Mouse (Mus musculus): Measurements from ENCODE around the gene Zdhhc18.

Zdhhc18 gene

DNA sequence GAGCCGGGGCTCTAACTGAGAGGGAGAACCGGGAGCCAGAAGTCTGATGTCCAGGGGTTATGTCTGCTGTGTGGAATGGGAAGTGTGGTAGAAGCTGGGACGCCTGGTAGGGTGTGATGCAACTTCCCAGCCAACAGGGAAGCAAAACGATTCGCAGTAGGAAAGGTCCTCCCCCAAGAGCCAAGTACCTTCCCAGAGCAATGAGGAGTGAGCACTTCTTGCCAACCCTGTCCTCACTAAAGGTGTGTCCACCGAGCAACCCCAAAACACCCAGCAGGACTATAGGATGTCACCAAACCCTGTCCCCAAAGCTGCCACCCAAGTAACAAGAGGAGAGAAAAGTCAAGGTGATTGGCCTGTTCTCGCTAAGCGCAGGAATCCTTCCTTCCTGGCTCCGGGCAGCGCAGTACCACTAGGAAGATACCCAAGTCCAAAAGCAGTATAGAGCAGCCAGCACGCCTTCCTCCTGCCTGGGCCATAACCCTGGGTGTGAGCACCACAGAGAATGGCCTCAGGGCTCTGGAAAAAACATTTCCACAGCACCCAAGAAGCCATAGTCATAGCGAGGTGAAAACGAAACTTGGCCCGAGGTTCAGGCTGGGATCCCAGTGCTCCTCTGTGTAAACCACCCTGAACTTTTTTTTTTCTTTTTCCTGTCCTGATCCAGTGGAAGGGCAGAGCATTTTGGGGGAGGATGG lies 18.7 kb downstream of the Zdhhc18 start:
- DNase-seq (ENCODE audit: low read depth, low spot score): no peak

DNA sequence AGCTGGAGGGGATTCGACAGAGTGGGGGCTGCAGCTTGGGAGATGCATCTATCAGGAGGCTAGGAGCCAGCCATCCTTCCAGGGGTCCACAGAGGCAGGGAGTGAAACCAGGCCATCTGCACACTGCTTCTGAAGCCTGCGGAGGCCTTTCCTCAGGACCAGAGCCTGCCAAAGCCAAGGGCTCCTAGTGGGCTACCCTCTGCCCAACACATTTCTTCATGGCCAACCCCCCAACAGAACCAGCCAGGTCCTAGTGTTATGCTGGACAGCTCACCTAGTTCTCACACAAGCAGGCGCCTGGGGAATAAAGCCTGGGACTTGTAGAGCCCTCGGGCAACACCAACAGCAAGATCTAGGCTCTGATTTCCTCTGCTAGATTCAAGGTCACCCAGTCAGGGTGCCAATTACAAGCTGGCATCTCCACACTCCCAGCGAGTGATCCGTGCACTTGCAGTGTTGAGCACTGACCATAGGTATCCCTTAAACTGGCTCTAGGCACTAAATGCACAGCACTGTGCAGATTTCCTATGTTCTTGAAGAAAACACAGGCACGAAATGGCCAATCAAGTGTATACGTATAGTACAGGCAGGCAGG lies 19.5 kb downstream of the Zdhhc18 start:
- peak; percentile 83 for DNase-seq (ENCODE audit: low read depth, low spot score)

DNA sequence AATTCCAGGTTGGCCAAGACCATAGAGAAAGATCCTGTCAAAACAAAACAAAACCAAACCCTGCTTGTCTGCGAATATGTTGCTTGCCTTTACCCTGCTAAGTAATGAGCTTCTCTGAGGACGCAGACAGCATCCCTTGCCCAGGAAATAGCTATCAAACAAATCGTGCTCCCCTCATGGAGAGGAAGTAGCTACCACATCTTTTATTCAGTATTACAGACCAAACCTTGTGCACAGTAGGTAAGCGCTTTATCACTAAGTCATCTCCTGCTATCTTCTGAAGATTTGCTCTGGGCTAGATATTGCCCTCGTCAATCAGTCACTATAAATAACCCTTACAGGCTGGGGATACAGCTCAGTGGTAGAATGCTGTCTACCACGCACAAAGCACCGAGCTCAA lies 20.8 kb downstream of the Zdhhc18 start:
- DNase-seq (ENCODE audit: low read depth, low spot score): no peak

DNA sequence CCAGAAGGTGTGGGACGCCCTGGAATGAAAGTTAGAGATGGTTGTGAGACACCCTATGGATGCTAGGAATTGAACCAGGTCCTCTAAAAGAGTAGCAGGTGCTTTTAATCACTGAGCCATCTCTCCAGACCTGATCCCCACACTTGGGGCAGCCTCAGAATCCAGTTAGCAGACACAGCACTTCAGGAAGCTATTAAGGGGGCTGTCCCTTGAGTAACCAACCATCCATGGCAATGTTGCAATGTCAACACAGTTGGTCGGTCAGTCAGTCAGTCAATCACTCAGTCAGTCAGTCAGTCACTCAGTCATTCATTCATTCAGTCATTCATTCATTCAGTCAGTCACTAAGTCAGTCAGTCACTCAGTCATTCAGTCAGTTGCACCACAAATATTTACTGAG lies 21.4 kb downstream of the Zdhhc18 start:
- no peak for DNase-seq (ENCODE audit: low read depth, low spot score)

DNA sequence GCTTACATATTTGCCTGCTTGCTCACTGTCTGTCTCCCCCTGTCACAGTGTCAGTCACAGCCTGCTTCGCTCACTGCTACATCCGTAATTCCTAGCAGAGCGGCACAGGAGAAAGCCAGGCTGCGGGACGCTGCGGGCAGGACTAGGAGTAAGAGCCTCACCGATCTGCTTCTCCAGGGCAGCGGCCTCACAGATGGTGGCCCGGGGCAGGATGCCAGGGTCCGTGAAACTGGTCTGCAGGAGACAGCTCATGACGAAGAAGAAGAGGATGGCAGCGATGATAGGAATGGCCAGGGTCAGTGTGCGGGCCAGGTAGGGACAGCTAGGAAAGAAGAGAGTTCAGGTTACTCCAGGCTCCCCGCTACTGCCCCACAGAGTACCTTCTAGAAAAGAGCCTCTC lies 22.9 kb downstream of the Zdhhc18 start:
- DNase-seq (ENCODE audit: low read depth, low spot score): peak; percentile 85

DNA sequence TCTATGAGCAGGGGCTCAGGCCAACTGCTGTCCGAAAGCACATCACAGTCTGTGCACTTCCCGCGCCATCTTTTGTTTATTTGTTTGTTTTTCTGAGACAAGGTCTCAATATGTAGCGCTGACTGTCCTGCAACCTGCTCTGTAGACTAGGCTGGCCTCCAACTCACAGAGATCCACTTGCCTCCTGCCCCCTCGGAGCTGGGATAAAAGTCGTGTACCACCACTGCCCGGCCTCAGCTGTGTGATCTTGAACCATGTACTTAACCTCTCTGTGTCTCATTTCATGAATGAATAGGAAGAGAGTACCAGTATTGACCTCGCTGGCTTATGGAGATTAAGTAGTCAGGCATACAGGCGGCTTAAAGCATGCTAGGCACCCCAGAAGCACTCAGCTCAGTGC lies 23.3 kb downstream of the Zdhhc18 start:
- no peak for DNase-seq (ENCODE audit: low read depth, low spot score)

DNA sequence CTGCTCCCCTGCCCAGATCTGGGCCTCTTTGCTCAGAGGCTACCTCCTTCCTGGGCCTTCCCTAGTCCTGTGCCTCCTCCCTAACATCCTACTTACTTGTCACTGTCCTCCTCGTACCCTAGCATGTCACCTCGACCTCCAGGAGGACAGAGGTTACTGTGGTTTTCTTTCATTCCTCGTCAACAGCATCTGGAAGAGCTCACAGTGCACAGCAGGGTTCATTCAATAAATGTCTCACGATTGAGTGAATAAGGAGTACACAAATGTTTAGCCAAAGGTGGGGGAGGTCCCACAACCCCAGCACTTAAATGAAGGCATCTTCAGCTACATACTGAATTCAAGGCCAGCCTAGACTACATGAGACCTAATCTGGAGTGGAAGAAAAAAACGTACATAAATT lies 23.7 kb downstream of the Zdhhc18 start:
- DNase-seq (ENCODE audit: low read depth, low spot score): no peak

DNA sequence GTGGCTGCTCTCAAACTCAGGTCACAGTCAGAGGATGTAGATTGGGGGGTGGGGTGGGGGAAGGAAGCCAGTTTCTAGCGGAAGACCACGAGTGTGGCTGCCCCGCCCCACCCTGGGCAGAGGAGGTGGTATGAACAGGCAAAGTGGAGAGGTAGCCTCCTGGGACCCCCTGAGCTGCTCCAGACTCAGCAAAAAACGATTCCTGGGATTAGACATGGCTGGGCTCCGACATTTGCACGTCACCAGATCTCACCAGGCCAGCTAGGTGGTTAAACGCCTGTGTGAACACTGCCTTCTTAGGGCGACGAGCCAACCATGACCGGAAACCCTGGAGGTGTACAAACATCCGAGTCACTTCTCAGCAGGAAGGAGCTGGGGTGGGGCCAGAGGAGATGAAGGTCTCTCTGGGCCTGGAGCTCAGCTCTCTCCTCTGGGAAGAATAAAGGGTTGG lies 24.3 kb downstream of the Zdhhc18 start:
- peak; percentile 20 for DNase-seq (ENCODE audit: low read depth, low spot score)

DNA sequence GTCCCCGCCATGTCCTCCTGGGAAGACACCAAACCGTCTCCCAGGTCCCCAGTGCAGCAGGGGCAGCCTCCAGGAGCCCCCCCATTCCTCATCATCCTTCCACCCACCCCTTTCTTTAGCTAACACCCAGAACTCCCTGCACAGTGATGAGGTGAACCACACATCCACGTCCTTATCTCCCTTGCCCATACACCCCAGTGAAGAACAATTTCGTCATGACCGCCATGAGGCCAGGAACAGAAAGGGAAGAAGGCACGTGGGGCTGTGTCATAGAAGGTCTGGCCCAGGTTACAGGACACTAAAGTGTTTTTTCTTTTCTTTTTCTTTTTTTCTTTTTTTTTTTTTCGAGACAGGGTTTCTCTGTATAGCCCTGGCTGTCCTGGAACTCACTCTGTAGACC lies 25.1 kb downstream of the Zdhhc18 start:
- DNase-seq (ENCODE audit: low read depth, low spot score): no peak

DNA sequence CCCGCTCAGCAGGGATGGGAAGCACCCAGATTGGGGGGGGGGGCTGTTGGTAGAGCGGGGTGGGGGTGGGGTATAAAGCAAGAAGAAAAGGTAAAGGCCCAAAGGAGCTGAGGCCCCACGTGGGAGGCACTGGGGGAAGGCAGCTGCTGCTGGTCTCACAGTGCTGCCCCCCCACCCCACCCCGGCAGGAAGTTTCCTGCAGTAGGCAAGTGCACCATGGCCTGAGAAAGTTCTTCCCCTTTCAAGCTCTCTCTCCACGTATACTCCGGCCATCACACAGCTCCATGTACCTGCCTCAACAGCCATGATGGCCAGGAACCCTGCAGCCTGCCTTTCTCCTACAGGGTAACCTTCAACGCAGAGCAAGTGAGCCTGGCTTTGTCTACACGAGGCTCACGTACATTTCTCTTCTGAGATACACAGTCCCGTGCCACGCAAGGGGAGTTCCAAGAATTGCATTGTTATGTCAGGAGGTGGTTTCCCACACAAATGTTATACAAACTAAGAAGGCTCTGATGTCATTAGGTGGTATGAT lies 27.7 kb downstream of the Zdhhc18 start:
- no peak for DNase-seq (ENCODE audit: low read depth, low spot score)

DNA sequence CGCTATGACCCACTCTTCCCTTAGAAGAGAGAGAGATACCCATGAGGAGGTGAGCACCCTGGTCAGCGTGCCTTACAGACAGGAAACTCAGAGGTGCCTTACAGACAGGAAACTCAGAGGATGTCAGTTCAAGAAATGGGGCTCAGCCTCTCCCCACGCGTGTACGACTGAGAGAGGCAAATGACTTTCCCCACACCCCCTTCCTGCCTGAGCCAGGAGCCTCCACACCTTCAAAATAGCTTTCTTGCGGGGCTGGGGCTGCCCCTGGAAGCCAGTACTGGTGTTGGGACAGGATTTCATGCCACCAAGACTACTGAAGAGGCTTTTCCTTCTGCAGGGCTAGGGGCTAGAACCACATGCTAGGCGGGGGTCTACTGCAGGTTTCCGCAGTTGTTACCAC lies 29.3 kb downstream of the Zdhhc18 start:
- no peak for DNase-seq (ENCODE audit: low read depth, low spot score)

DNA sequence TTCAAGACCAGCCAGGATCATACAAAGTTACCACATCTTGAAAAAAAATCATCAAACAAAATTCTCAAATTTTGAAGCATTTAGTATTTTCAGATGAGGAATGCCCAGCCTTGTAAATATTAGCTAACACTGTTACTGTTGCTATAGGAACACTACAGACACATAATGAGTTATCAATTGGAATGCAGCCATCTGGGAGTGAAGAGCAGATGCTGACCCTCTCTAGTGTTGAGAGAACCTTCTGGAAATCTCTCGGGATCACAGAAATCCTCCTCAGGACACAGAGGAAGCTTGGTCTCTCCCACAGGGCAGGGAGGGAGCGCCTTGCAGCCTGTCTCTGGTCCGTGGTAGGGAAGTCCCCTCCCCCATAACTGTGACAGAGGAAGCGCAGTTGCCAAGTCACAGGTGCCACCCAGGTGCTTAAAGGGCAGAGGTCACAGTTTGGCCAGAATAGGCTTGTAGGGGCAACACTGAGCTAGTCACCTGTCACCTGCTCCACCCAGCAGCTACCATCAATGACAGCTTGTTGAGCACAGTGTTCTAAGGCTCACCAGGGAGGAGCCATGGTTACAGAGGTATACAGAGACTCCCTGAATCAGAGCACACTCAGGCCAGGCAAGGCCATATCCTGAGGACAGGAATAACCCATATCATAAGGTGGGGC lies 30.3 kb downstream of the Zdhhc18 start:
- DNase-seq (ENCODE audit: low read depth, low spot score): no peak

DNA sequence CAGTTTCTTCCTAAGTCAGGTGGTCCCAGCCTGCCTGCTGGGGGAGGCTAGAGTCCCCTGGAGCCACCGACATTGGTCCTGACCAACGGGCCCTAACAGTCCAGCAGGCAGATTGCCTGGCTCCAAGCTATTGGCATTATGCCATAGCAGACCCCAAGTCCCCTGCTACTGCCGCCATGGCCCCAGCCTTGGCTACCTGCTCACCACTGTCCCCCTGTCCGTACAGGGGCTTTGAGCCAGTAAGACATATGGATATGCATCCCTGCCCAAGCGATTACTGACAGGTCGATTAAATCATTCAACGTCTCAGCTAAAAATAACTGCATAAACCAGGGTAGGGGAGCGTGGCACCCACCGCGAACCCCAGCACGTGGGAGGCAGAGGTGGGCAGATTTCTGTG lies 32.0 kb downstream of the Zdhhc18 start:
- no peak for DNase-seq (ENCODE audit: low read depth, low spot score)

DNA sequence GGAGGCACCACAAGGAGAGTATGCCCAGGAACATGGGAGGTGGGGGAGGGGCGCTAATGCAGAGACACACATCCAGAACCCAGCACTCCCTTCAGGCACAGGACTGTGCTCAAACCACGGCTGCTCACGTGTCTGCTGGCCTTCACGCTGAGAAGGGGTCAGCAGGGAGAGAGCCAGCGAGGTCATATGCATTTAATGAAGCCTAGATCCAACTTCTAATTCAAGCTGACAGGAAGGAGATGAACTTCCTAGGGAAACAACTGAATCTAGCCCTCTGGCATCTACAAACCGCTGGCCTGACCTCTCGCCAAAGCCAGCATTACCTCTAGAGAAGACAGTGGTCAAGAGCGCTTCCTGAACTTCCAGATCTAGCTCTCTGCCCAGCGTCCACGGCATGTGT lies 34.5 kb downstream of the Zdhhc18 start:
- no peak for DNase-seq (ENCODE audit: low read depth, low spot score)

DNA sequence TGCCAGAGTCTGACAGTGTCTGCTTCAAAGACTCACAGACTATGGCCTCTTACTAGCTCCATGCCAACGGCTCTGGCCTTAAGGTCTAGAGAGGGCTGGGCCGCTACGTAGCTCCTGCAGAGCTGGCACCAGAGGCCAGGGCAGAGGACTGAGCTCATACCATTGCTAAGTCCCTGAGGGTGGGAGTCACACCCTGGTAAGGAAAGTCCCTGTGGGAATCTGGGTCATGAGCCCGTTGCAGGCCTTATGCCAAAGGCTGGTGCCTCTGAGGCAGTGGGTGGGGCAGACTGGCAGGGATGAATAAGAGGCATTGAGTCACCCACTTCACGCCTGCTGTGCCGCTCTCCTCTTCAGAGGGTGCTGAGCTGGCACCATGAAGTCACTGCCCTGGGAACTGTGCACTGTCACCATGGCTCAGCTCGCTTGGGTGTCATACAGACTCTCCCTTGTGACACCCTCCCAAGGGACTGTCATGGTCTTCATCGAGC lies 35.6 kb downstream of the Zdhhc18 start:
- DNase-seq (ENCODE audit: low read depth, low spot score): peak; percentile 95

DNA sequence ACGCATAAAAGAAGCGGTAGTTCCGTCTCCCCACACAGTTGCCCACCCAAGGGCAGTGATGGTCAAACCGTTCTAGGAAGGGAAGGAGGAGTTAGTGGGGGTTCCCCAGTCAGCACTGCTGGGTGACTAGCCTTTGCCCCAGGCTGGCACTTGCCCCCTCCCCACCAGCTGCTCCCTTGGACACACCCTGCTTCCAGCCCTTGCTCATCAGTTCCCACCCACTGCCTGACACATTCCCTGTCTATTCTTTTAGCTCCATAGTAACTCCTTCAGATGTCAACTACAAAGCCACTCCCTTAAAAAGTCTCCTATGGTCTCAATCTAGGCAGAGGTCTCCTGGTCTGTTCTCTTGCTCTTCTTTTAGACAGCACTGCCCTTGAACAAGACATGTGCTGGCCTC lies 36.1 kb downstream of the Zdhhc18 start:
- DNase-seq (ENCODE audit: low read depth, low spot score): peak; percentile 65

DNA sequence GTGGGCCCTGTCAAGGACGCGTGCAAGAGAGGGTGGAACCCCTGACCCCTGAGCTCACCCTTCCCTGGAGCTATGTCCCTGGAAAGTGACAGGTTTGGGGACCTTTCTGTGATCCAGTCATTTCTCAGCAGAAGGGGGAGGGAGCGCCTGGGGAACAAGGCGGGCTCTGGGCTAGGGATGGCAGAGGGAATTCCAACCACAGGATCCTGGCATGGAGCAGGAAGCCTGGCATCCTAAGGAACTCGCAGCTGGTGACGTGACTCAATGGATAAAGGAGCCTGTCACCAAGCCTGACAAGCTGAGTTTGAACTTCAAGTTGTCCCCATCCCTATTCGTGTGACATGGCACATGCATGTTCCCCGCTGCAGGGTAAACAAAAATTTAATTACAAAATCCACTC lies 36.9 kb downstream of the Zdhhc18 start:
- no peak for DNase-seq (ENCODE audit: low read depth, low spot score)

DNA sequence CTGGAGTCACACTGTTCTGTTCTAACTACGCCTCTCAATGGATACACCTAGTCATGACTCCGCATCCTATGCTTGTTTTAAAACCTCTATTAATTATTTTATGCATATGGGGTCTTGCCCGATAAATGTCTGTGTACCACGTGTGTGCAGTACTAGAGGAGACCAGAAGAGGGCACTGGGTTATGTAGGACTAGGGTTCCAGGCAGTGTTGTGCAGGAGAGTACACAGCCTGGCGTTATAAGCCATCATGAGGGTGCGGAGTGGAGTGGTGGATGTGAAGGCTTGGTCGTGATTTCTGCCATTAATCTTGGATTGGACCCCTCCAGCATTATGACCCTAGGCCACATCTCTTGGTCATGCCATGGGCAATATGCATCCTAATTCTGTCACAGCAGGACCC lies 37.5 kb downstream of the Zdhhc18 start:
- no peak for DNase-seq (ENCODE audit: low read depth, low spot score)

DNA sequence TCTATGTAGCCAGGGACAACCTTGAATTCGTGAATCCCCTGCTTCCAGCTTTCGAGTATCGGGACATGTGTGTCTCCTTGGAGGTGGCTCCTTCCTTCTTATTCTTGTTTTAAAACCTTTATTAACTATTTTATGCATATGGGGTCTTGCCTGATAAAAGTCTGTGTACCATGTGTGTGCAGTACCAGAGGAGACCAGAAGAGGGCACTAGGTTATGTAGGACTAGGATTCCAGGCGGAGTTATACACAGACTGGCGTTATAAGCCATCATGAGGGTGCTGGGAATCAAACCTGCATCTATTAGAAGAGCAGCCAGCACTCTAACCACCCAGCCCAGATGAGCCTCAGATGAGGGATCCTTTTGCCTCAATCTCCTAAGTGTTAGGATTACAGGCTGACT lies 38.1 kb downstream of the Zdhhc18 start:
- no peak for DNase-seq (ENCODE audit: low read depth, low spot score)

DNA sequence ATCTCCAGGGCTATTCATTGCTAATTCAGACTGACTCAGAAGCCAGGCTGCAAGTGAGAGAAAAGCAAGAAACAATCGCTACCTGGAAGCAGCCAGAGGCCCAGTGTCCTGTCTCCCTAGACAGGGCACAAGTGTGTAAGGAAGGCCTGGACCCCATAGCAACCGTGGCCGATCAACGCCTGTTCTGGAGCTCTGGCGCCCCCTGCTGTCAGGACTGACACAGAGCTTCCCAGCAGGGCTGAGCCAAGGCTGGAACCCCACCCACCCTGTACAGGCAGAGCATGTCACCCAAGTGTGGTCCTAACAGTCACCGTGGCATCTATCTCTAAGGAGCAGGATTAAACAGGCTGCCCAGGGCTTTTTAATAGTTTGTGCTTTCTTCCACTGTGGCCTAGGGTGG lies 40.2 kb downstream of the Zdhhc18 start:
- DNase-seq (ENCODE audit: low read depth, low spot score): peak; percentile 73

DNA sequence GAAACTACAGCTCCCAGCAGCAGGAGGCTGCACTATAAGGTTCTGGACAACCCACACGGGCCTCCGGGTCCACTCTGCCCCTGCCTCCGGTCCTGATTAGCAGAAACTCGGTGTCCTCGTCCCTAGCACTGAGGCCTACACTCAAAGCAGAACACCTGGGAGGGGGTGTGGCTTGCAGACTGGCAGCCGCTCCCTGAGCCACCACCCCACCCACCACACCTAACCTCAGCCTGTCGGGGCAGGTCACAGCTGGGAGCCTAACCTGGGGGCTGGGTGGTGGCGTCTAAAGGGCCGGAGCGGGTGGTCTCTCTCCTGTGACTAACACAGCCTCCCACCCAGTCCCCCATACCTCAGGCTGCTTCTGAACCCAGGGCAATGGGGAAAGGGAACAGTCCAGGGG lies 42.7 kb downstream of the Zdhhc18 start:
- no peak for DNase-seq (ENCODE audit: low read depth, low spot score)

DNA sequence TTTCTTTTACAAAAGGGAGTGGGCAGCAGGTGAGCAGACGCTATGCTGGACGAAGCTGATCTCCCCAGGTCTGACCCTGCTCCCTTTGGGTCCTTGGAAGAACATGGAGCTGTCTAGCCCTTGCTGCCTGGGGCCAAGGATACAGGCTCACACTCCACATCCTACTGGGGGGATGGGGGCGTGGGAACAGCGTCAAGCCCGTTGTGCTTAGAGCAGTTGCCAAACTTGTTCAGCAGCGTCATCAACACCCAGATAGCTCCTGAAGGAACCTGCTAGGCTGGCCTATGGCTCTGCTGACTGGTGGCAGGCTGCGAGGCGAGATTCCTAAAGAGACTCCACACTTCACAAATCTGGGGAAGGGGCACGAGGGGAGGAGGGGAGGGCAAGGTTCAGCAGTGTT lies 44.6 kb downstream of the Zdhhc18 start:
- DNase-seq (ENCODE audit: low read depth, low spot score): no peak

DNA sequence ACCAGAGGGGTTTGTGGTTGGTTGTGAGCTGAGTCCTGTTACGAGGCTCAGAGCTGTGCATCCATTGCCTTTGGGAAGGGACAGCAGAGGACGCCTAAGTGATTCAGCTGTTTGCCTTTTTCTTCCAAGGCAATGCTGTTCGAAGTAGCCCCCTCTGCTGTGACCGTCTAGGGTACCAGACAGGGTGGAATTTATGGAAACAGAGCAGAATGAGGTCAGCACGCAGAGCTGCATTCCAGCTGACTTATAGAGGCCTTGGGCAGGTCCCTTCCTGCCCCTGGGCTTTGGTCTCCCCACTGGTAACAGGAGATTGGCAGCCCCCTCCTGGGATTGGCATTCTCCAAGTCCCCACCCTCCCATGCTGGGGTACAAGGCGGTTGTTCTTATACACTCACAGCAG lies 45.1 kb downstream of the Zdhhc18 start:
- DNase-seq (ENCODE audit: low read depth, low spot score): no peak
